Mouse (Mus musculus) limb, embryonic 11.5 days (tissue): ENCODE data around the gene Pts. TPM values are rescaled to one million over a fixed set of nuclear protein-coding genes. Genes with fewer than 3 reads are reported as not detected.
A peak's percentile ranks its signal among the peaks of the same experiment; 100 is the strongest.

Experiments
- ATAC-seq: fragments of 200-750 bp; cut with Nextera tagmentation; 2 replicates; pipeline ENCODE4 v1.8.0; 2017; ENCODE audit warnings: low read depth; ENCODE audit not compliant: insufficient number of reproducible peaks, low FRiP score, low TSS enrichment
- DNase-seq: peaks from one replicate; pipeline ENCODE4 v3.0.0-alpha.2; 2015; ENCODE audit warnings: low spot score
- H3K27ac ChIP-seq: fragments of 300-500 bp; sonication (generic); replicated peaks from 2 replicates; pipeline ENCODE4 v1.5.1; 2014; ENCODE audit warnings: low read depth, mild to moderate bottlenecking, low read length
- H3K27me3 ChIP-seq: fragments of 300-500 bp; sonication (generic); 2 replicates; pipeline ENCODE4 v1.6.1; 2014; ENCODE audit warnings: mild to moderate bottlenecking, low read length, mixed read lengths; ENCODE audit not compliant: control insufficient read depth, insufficient read depth
- H3K36me3 ChIP-seq: fragments of 300-500 bp; sonication (generic); 2 replicates; pipeline ENCODE4 v1.6.1; 2014; ENCODE audit warnings: mild to moderate bottlenecking, low read length, moderate library complexity, mixed read lengths; ENCODE audit not compliant: control insufficient read depth, insufficient read depth
- H3K4me1 ChIP-seq: fragments of 300-500 bp; sonication (generic); 2 replicates; pipeline ENCODE4 v1.6.1; 2014; ENCODE audit warnings: low read length, mixed read lengths; ENCODE audit not compliant: control insufficient read depth, insufficient read depth
- H3K4me2 ChIP-seq: fragments of 300-500 bp; sonication (generic); 2 replicates; pipeline ENCODE4 v1.6.1; 2014; ENCODE audit warnings: low read depth, mild to moderate bottlenecking, moderate library complexity; ENCODE audit not compliant: severe bottlenecking
- H3K4me3 ChIP-seq: fragments of 300-500 bp; sonication (generic); 2 replicates; pipeline ENCODE4 v1.5.1; 2014; ENCODE audit warnings: low read depth, low read length
- H3K9ac ChIP-seq: fragments of 300-500 bp; sonication (generic); 2 replicates; pipeline ENCODE4 v1.6.1; 2014; ENCODE audit warnings: mild to moderate bottlenecking, low read length
- H3K9me3 ChIP-seq: fragments of 300-500 bp; sonication (generic); 2 replicates; pipeline ENCODE4 v1.6.1; 2016; ENCODE audit warnings: low read length; ENCODE audit not compliant: control insufficient read depth
- WGBS: fragments of 180-500 bp; shearing (Covaris S2); extraction: QIAGEN DNeasy Blood & Tissue Kit; methylation state at CpG from one replicate; pipeline ENCODE4 v1.1.7; 2014; 5-methylcytosine and 5-hydroxymethylcytosine counted together
- polyA plus RNA-seq: library from polyadenylated mRNA; unstranded; fragments of >200 nt; fragmentation: Nextera tagmentation; extraction: Ambion mirVana; gene quantifications from 2 replicates; pipeline ENCODE4 v1.2.1, GENCODE M21; 2014

Gene Pts
- polyA plus RNA-seq, 1 experiment from 2014 or later: 55.3 TPM

- H3K27ac ChIP-seq: no peak overlapping the region
- no peak overlapping the region for H3K4me3 ChIP-seq
- no peaks in the 10 kb centered on the region; the same call in 1 of the 2 replicates for H3K9me3 ChIP-seq
- H3K27me3 ChIP-seq: no peaks in the 10 kb centered on the region
- H3K9ac ChIP-seq: no peak overlapping the region
- H3K36me3 ChIP-seq: no peaks in the 10 kb centered on the region
- no peaks in the 10 kb centered on the region for H3K4me1 ChIP-seq
- no peak for DNase-seq
- no peak overlapping the region for H3K4me2 ChIP-seq
- WGBS: 69% methylated on average over 4 of the region's 4 CpGs
- no peak for ATAC-seq
These were observed 8.8 kb upstream of the Pts start for GRCm38 (mm10) chr9:50537295-50537694.

DNA sequence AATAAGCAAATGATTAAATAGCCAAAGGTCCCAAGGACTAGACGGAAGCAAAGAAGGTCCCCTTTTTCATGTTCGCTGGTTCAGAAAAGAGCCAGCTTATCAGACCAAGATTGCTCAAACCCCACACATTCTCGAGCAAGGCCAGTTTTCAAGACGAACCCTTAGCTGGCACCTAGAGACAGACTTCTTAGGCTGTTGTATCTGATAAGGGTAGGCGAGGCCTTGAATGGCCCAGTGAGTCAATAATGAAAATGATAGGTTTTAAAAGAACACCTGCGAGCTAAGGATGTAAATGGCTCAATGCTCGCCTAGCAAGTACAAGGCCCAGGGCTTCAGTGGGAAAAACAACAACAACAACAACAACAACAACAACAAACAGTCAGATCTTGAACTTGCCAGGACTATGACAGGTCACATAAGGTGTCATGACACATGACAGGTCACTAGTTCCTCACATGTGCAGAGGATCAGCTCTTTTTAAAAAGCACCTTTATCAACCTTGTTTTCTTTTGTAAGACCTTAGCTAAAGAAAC, 8.1 kb upstream of the Pts start:
- ATAC-seq: no peak
- 84% methylated on average over 7 of the region's 7 CpGs for WGBS
- Histone ChIP-seq H3K9me3 (no peaks in the 10 kb centered on the region; the same call in 1 of the 2 replicates), H3K27ac (no peak overlapping the region), H3K9ac (no peak overlapping the region), H3K4me3 (no peak overlapping the region), H3K4me2 (no peak overlapping the region), H3K4me1 (no peaks in the 10 kb centered on the region), H3K27me3 (no peaks in the 10 kb centered on the region), H3K36me3 (no peaks in the 10 kb centered on the region)
- DNase-seq: no peak

DNA sequence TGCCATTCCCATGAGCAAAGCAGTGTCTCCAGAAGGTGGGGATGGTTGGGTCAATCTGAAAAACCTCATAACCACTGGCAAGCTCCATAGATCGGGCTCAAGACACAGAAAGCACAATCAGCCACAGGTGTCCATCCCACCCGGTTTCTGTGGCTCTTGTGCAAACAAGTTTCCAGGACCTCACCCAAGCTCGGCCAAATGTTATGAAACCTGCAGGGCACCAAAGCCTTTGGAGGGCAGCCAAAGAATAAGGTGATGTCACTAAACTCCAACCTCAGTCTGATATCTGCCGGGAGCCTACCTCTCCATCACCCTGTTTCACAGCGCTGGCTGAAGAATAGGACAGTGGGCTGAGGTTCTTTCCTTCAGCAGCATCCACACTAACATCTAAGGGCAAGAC, 7.4 kb upstream of the Pts start:
- WGBS: 82% methylated on average over 5 of the region's 5 CpGs
- H3K9ac ChIP-seq: no peak overlapping the region
- no peaks in the 10 kb centered on the region; the same call in 1 of the 2 replicates for H3K9me3 ChIP-seq
- no peaks in the 10 kb centered on the region for H3K27me3 ChIP-seq
- H3K4me1 ChIP-seq: no peaks in the 10 kb centered on the region
- ATAC-seq: no peak
- no peak overlapping the region for H3K4me3 ChIP-seq
- H3K27ac ChIP-seq: no peak overlapping the region
- H3K36me3 ChIP-seq: no peaks in the 10 kb centered on the region
- DNase-seq: no peak
- no peak overlapping the region for H3K4me2 ChIP-seq

- DNase-seq: no peak
- H3K9ac ChIP-seq: no peak overlapping the region
- H3K27ac ChIP-seq: no peak overlapping the region
- H3K4me2 ChIP-seq: no peak overlapping the region
- no peak for ATAC-seq
- 78% methylated on average over 3 of the region's 3 CpGs for WGBS
- no peaks in the 10 kb centered on the region for H3K27me3 ChIP-seq
- no peaks in the 10 kb centered on the region for H3K4me1 ChIP-seq
- no peaks in the 10 kb centered on the region; the same call in 1 of the 2 replicates for H3K9me3 ChIP-seq
- H3K4me3 ChIP-seq: no peak overlapping the region
- H3K36me3 ChIP-seq: no peaks in the 10 kb centered on the region
These were observed 5.3 kb upstream of the Pts start for GRCm38 (mm10) chr9:50533791-50534190.

DNA sequence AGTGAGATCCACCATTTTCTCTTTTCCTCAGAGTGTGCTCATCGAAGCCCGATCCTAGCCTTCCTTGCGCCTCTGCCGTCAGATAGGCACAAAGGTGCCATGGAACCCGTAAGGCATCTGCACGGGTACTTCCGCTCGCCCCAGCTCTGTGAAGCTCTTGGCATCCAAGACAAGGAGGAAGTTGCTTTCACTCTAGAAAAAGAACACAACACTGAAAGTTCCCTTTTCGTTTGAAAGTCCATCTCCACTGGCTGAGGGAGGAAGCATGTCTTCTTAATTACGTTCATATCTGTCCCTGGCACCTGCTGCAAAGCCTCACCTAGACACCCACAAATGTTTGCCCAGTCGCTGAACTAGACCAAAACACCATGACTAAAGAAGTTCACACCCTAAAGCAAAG, 4.8 kb upstream of the Pts start:
- DNase-seq: no peak
- H3K4me2 ChIP-seq: no peak overlapping the region
- H3K36me3 ChIP-seq: no peaks in the 10 kb centered on the region
- H3K27me3 ChIP-seq: no peaks in the 10 kb centered on the region
- no peak overlapping the region for H3K4me3 ChIP-seq
- H3K4me1 ChIP-seq: no peaks in the 10 kb centered on the region
- 81% methylated on average over 11 of the region's 11 CpGs for WGBS
- no peak overlapping the region for H3K9ac ChIP-seq
- ATAC-seq: no peak
- no peak overlapping the region for H3K27ac ChIP-seq
- H3K9me3 ChIP-seq: no peaks in the 10 kb centered on the region; the same call in 1 of the 2 replicates

- ATAC-seq: no peak
- Histone ChIP-seq H3K4me1 (peaks cover 2% of the 10 kb centered on the region; the same call in 1 of the 2 replicates), H3K9ac (no peak overlapping the region)
These were observed 2.4 kb upstream of the Pts start for GRCm38 (mm10) chr9:50530890-50531289.

DNA sequence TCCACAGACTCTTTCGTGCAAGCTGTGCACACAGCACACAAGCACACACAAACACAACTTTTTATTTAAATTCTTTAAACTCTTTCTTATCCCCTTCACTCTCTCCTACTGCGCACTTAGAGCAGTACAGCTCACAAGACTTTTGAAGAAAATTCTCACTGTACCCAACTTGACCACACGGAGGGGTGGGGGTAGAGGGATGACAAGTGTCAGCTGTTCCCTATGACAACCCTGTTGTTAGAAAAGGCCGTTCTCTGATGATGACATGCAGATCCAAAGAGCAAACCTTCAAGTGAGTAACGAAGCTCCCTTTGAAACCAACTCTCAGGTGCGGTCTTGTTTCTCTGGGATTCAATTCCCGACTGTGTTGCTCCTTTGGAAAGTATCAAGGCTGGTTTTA, 664 bp downstream of the Pts start:
- H3K27ac ChIP-seq: no peak overlapping the region
- no peaks in the 10 kb centered on the region for H3K27me3 ChIP-seq
- H3K4me1 ChIP-seq: peaks cover 2% of the 10 kb centered on the region; the same call in 1 of the 2 replicates
- no peaks in the 10 kb centered on the region for H3K9me3 ChIP-seq
- peak overlapping the region; percentile 75 for H3K9ac ChIP-seq
- peak overlapping the region; percentile 64 for H3K4me2 ChIP-seq
- WGBS: 46% methylated on average over 7 of the region's 7 CpGs
- ATAC-seq: no peak
- H3K4me3 ChIP-seq: peak overlapping the region; percentile 67
- H3K36me3 ChIP-seq: no peaks in the 10 kb centered on the region
- DNase-seq: no peak

More at GRCm38 (mm10) chr9:50530890-50531289, 2.4 kb upstream of the Pts start:
- WGBS: 49% methylated on average over 2 of the region's 2 CpGs
- no peak overlapping the region for H3K27ac ChIP-seq
- DNase-seq: peak; percentile 27
- H3K9me3 ChIP-seq: no peaks in the 10 kb centered on the region; the same call in 1 of the 2 replicates
- no peak overlapping the region for H3K4me3 ChIP-seq
- no peak overlapping the region for H3K4me2 ChIP-seq
- no peaks in the 10 kb centered on the region for H3K27me3 ChIP-seq
- no peaks in the 10 kb centered on the region for H3K36me3 ChIP-seq

DNA sequence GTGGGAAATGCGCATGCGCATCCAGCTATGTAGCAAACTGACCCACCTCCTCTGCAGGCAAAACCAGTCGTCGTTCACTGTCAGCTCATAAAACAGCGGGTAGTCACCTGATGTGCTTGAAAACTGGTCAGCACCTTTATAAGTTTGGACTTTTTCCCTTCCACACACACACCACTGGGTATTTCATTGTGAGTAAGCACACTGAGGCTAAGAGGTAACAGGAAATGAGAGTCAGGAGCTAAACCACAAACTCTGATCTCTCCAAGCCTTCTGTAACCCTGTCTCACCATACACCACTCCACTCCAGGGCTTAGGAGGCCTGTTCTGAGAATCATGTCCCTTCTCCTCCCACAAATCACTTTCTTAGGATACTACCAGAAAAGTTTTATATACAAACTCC, 2.9 kb downstream of the Pts start:
- DNase-seq: no peak
- no peak for ATAC-seq
- no peaks in the 10 kb centered on the region for H3K36me3 ChIP-seq

DNA sequence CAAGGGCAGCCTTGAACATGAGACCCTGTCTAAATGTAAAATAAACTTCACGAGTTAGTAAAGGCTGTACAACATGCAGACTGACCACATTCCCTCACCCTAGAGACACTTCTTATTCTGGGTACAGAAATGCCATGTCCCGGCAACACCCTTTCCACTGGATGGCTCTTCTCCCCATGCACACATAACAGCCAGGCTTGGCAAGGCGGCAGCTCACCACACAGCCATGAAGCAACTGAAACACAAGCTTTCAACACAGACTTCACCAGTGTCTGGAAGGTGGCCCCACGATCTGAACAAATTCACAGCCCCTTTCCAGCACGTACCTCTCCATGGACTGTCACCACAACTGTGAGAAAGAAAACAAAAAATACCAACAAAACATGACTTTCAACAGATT, 3.6 kb downstream of the Pts start:
- ATAC-seq (no peak), DNase-seq (no peak)
- Histone ChIP-seq H3K9ac (no peak overlapping the region), H3K36me3 (no peaks in the 10 kb centered on the region), H3K4me3 (no peak overlapping the region), H3K9me3 (no peaks in the 10 kb centered on the region), H3K27me3 (no peaks in the 10 kb centered on the region), H3K27ac (no peak overlapping the region), H3K4me2 (no peak overlapping the region), H3K4me1 (peaks cover 2% of the 10 kb centered on the region; the same call in 1 of the 2 replicates)
- WGBS: 86% methylated on average over 5 of the region's 5 CpGs

More for the DNA sequence above, 2.9 kb downstream of the Pts start:
- Histone ChIP-seq H3K27ac (no peak overlapping the region), H3K4me1 (peaks cover 2% of the 10 kb centered on the region; the same call in 1 of the 2 replicates), H3K27me3 (no peaks in the 10 kb centered on the region), H3K9ac (no peak overlapping the region), H3K9me3 (no peaks in the 10 kb centered on the region), H3K4me3 (no peak overlapping the region), H3K4me2 (no peak overlapping the region)
- 64% methylated on average over 5 of the region's 5 CpGs for WGBS
